Mouse (Mus musculus) lung, adult 2 months (tissue): ENCODE results near the gene Idua.

Experiments
- CTCF ChIP-seq: fragments of 200-500 bp; IDR thresholded peaks from 2 replicates; pipeline ENCODE4 v1.5.1; 2011; ENCODE audit warnings: mild to moderate bottlenecking, low read length, control low read depth; ENCODE audit not compliant: insufficient read depth
- POLR2A ChIP-seq: fragments of 200-500 bp; IDR thresholded peaks from 2 replicates; pipeline ENCODE4 v1.6.1; 2011; ENCODE audit warnings: low read depth, mild to moderate bottlenecking, control low read depth, low read length, borderline replicate concordance; ENCODE audit errors: extremely low read depth

DNA sequence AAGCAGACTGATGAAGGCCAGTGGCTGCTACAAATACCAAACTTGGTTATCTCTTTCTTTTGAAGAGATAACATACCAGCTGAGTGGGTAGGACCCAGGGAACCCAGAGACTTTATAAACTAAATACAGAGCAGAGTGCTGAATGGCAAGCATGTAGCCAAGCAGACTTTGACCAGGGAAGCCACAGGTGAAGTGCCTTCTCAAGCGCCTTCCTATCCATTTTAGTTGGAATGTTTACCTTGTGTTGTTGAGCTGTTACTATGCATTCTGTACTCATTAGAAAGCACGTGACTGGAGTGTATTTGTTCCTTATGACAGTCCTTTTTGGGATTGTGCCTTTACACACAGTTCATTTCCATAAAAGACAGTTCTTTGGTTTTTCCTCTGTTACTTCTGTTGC lies 16.5 kb upstream of the Idua start:
- TF ChIP-seq POLR2A (no peak), CTCF (no peak)
